Mouse (Mus musculus): ENCODE results near the gene Nsg1. TPM values are rescaled to one million over a fixed set of nuclear protein-coding genes. Genes with fewer than 3 reads are reported as not detected.

Nsg1 gene
- polyA plus RNA-seq, 1 experiment from 2014 or later, result 32.5 TPM

Other genes with a start within 250 kb of the Nsg1 start
- gene Stx18, start 121.2 kb downstream of the Nsg1 start, polyA plus RNA-seq (2014; fragmentation: Nextera tagmentation; extraction: Ambion mirVana), result 43.9 and 45.8 TPM in 2 replicates
- gene Zbtb49, start 60.5 kb upstream of the Nsg1 start, polyA plus RNA-seq (2014; fragmentation: Nextera tagmentation; extraction: Ambion mirVana), result 10.3 and 11.9 TPM in 2 replicates
- 77.7 and 81.6 TPM in 2 replicates for gene Lyar, start 60.6 kb upstream of the Nsg1 start, polyA plus RNA-seq (2014; fragmentation: Nextera tagmentation; extraction: Ambion mirVana)
- gene Tmem128, start 100.3 kb upstream of the Nsg1 start, polyA plus RNA-seq (2014; fragmentation: Nextera tagmentation; extraction: Ambion mirVana), result 63.3 and 65.6 TPM in 2 replicates
- gene Otop1, start 116.1 kb upstream of the Nsg1 start, polyA plus RNA-seq (2014; fragmentation: Nextera tagmentation; extraction: Ambion mirVana), result 0.14 and 0.22 TPM in 2 replicates
- not detected in 2 replicates for gene Drd5, start 159.5 kb upstream of the Nsg1 start, polyA plus RNA-seq (2014; fragmentation: Nextera tagmentation; extraction: Ambion mirVana)

Measured in embryonic facial prominence, embryonic 14.5 days (tissue).